Mouse (Mus musculus) testis, adult 2 months (tissue): Measurements from ENCODE around the gene Upk2.

Experiments used
- CTCF ChIP-seq: fragments of 200-500 bp; IDR thresholded peaks from 2 replicates; pipeline ENCODE4 v1.5.1; 2012; ENCODE audit warnings: low read depth, mild to moderate bottlenecking, inconsistent platforms, low read length, moderate library complexity; ENCODE audit not compliant: control insufficient read depth, insufficient read depth, insufficient replicate concordance
- POLR2A ChIP-seq: fragments of 200-500 bp; IDR thresholded peaks from 2 replicates; pipeline ENCODE4 v1.6.1; 2012; ENCODE audit warnings: low read depth, mild to moderate bottlenecking, inconsistent platforms, low read length, moderate library complexity; ENCODE audit not compliant: control insufficient read depth

DNA sequence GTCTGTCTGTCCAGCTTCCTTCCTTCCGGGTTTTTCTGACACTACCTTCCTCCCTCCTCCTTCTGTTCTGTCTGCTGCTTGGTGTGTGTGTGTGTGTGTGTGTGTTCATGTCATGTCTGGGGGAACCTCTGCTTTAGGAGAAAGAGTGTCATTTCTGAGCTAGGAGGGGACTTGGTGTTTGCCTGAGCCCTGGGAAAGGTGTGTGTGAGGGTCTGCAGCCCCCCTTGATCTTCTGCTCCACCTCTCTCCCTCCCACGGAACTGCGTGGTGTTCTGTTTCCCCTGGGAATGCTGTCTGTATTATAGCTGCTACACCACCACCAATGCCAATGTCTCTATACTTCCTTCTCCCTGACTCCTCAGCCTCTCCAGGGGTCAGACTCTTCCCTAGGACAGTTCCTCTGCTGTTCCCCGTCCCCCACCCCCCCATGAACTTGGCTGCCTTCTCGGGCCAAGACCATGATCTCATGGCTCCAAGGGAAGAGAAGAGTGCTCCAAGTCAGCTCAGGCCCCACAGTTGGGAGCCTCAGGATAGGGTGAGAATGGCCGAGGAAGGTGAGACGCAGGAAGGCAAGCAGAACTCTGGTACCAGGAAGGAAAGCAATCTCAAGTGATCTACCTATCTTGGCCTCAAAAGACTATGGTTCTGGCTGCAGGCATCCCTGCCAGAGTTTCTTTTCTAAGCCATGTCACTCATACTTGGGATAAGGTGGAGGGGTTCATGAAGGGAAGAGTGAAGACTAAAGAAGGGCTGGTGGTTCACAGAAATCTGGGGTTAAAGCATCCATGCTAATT lies 29.7 kb upstream of the Upk2 start:
- no peak for TF ChIP-seq CTCF
- no peak for TF ChIP-seq POLR2A
